Mouse (Mus musculus) cortical plate, adult 2 months (tissue): ENCODE data around the gene Ogfod1.

Experiments
- CTCF ChIP-seq: fragments of 200-500 bp; IDR thresholded peaks from 2 replicates; pipeline ENCODE4 v1.5.1; 2011; ENCODE audit warnings: mild to moderate bottlenecking, control low read depth, low read length; ENCODE audit not compliant: insufficient read depth; ENCODE audit errors: extremely low read depth
- POLR2A ChIP-seq: fragments of 200-500 bp; IDR thresholded peaks from 2 replicates; pipeline ENCODE4 v1.6.1; 2011; ENCODE audit warnings: mild to moderate bottlenecking, low read length, control low read depth; ENCODE audit not compliant: insufficient read depth; ENCODE audit errors: extremely low read depth

- TF ChIP-seq CTCF, result no peak
- no peak for TF ChIP-seq POLR2A
These were observed 73.7 kb downstream of the Ogfod1 start for GRCm38 (mm10) chr8:94110526-94111177.
